Mouse (Mus musculus) cerebellum, adult 11 months (tissue): ENCODE data around the gene B020031M17Rik.
"Not testable (repeated sequence)": the region's sequence is repeated elsewhere in the genome, so short reads cannot be mapped to it uniquely, and the experiment has no call there.

ENCODE experiments used
- DNase-seq: peaks from one replicate; pipeline ENCODE4 v3.0.0; 2022

The B020031M17Rik gene

DNA sequence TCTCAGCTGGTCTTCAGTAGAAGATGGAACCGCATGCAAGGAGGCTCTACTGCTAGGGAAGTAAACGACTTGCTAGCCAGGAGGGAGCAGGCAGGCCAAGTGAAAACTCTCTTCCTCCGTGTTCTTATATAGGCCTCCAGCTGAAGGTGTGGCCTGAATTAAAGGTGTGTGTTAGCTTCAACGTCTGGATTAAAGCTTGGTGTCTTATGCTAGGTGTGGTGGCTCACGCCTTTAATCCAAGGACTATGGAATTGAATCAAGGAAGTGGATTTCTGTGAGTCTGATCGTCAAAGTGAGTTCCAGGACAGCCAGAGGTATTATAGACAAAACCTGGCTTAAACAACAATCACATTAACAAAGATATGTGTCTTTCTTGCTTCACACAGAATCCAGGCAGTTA, at the start of gene B020031M17Rik:
Gene B020031M17Rik (minus strand): TSS at position 101 of the 400 bp plus-strand sequence.
- not testable (repeated sequence) for DNase-seq

DNA sequence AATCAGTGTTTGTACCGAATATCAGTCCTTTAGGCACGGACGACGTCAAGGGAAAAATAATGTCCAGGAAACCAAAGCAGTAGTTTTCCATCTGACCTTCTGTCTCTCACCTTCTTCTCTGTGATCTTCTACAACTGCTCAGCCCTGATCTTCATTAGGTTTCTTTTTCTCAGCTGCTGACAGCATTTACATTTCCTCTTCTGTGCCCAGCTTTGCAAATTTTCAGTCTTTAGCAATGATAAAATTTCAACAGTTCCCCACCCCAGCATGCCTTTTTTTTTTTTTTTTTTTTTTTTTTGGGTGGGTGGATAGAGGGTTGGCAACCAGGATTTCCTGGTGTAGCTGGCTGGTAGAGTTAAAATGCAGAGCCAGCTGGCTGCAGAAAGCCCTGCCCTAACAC, 48.6 kb upstream of the B020031M17Rik start:
- DNase-seq = not testable (repeated sequence)

DNA sequence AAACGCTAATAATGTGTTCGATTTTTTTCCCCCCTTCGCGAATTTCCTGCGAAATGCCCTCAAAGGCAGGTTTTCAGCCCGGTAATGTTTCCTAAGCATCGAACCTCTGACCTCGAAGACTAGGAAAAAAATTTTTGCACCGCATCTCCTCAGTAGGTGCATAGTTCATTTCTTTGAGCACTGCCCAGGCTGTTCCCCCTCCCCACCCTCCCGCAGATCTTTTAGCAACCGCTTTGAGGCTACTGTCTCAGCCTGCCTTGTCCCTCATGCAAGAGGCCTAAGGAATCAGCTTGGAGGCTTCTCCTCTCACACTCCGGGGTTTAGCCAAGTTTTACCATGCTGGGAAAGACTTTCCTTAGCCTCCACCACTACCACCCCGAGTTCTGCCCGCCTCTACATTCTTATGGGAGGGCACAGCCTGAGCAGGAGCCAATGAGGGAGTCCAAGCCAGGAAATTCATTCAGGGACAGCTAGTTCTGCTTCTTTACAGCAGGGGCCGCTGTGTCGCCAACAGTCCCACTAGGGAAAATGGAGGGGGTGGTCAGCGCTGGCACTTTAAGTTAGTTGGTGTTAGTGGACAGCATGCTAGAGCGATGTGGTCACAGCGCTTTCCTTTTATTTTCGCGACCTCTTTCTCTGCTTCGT, 48.0 kb upstream of the B020031M17Rik start:
- DNase-seq = not testable (repeated sequence)

DNA sequence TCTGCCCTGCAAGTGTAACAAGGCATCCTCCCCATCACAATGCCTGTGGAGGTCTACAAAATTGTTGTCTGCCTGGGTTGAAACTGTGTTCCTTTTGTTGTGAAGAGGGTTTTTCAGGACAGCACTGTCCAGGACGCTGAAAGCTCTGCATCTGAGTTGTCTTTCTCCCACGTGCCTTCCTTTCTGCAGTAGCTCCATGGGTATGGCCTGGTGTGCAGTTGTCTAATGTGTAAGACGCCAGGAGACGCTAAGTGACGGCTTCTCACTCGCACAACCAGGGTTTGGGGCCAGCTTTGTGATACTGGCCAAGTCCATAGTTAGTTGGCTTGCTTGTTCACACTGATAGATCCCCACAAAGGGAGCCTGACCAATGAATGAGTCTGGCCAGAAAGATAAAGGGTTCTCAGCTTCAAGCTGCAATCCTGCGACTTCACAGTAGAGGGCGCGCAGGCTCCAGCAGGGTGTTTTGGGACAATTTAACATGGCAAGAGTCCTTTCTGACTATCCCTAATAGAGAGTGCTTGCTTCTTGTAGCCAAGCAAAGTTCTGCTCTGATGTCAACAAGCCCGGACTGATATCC, 41.4 kb upstream of the B020031M17Rik start:
- DNase-seq = not testable (repeated sequence)

DNA sequence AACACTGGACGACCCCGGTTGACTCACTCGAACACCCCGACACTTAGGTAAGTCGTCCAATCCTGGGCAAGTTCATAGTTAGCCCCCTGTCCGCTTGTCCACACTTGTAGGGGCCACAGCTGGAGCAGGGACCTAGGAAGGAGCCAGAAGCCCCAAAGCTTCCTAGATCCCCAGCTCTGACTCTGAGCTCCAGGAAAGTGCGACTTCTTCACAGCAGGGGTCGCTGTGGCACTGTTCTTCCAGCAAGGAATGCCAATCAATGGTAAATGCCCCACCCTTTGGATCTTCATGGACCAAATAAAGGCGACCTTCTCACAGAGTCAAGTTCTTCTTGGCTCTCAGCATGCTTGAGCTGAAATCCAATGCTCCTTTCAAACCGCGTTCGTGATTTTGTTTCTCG, 40.7 kb upstream of the B020031M17Rik start:
- not testable (repeated sequence) for DNase-seq

DNA sequence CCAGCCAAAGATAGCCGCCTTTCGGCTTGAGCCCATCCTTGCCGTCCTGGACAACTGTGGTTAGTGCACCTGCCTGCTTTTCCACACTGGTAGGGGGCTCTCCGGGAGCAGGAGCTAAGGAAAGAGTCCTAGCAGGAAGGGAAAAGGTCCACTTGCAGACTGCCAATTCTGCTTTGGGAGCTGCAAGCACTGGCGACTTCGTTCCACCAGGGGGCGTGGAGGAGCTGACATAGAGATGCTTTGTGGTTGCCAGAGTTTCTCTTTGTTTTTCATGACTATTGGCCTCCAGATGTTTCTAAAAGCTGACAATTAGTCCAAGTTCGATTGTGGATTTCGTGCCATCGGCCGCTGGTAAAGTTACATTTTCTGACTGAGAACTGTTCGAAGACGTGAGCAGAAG, 18.6 kb upstream of the B020031M17Rik start:
- DNase-seq = not testable (repeated sequence)

DNA sequence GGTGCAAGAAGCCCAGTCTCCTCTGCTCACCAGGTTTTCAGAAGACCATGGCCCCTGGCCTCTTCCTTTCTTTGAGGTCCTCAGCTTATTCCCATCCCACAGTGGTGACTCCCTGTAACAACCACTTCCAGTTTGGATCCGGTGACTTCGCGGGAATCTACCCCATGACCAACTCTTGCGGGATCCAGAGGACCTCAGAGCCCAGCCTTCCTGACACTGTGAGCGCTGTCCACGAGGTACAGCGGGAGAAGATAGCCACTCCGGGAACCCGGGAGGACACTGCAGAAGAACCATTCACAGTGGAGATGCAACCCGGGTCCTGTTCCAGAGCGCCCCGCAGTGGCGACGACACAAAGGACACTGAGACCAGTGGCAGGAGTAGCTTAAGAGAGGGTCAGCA, 17.6 kb upstream of the B020031M17Rik start:
- DNase-seq = not testable (repeated sequence)

DNA sequence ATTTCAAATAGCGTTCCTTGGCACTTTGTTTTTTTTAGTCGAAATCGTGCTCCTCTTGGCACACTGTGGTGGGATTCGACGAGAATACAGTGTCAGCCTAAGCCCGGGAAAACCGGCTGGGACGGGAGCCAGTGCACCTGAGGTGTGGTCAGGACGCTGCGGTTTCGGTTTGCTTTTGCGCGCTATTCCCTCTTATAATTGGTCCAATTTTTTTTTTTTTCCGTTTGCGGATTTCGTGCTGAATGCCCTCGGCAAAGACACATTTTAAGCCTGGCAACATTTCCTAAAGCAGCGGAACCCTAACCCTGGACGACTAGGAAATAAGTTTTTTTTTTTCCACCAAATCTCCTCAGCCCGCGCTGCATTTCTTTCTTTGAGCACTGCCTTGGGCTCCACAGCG, 15.4 kb upstream of the B020031M17Rik start:
- DNase-seq = not testable (repeated sequence)

DNA sequence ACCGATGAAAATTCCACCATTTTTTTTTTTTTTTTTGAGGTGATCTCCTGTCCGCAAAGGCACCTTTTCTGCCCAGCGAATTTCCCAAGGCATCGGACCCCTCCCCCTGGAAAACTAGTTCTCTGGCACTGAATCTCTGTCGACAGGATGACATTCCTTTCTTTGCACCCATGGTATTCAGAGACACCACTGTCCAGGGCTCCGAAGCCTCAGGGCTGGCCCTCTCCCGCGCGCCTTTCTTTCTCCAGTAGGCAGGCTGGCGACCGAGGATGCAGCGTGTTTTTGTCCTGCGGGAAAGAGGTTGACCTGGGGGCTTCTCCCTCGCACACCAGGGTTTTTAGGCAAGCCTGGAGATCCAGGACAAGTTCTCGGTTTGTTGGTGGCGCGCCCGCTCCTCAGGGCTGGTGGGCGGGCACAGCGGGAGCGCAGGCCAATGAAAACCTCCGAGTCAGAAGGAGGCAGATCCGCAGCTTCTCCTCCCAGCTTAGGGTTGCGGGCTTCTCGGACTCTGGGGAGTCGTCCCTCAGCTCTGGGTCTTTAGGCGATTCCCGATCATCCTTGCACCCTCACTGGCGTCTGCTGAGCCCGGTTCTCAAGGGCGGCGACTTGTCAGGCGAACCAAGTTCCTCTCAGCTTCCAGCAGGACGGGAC, 14.8 kb upstream of the B020031M17Rik start:
- DNase-seq = not testable (repeated sequence)

DNA sequence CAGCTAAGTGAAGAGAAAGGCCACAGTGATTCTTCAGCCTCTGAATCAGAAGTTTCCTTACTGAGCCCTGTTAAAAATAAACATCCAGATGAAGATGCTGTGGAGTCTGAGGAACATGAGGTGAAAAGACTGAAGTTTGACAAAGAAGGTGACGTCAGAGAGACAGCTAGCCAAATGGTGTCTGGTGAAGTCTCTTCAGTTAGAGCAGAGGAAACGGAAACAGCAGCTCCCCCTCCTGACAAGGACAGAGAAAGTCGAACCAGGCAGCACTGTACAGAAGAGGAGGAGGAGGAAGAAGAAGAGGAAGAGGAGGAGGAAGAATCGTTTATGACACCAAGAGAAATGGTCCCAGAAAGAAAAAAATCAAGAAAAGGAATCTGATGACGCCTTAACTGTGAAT, 12.2 kb upstream of the B020031M17Rik start:
- DNase-seq = not testable (repeated sequence)

DNA sequence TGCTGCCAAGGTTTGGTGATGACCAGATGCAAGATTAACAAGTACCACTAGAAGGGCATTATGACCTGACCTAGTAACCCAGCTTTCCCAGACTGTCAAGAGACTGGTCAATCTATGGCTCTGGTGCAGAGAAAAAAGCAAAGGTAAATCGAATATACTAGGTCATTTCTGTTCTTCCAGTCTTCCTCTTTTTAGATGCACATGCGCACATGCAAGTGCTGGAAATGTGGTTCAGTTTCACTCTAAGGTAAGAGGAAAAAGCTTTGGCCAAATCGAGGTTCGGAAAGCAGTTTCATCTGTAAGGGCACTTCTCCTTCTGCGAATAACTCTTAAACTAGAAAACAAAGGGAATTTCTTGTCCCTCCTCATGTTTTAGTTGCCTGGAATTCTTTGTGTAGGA, 5.0 kb upstream of the B020031M17Rik start:
- DNase-seq = not testable (repeated sequence)

DNA sequence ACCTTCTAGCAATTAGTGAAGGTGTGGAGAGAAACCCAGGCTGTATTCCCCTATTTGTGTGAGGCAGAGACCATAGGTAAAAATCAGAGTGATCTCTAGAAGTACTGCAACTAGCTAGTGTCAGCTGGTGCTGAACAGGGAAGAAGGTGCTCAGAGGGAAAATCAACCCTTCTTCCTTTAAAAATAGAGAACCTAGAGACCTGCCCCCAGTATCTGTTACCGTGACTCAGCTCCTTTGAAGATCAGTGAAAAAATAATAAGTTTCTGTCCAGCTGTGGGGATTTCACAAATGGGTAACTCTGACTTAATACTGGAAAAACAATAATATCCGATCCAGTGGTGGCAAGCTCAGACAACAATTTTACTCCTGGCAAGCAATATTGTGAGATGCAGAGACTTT, 4.5 kb upstream of the B020031M17Rik start:
- not testable (repeated sequence) for DNase-seq

DNA sequence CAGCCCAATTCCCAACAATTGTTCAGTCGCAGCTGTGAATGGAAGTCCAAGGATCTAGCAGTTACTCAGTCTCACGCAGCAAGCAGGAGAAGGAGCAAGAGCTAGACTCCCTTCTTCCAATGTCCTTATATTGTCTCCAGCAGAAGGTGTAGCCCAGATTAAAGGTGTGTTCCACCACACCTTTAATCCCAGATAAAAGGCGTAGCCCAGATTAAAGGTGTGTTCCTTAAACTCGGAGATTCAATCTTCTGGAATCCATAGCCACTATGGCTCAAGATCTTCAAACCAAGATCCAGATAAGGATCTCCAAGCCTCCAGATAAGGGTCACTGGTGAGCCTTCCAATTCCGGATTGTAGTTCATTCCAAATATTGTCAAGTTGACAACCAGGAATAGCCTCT, 21.4 kb downstream of the B020031M17Rik start, which contains the start of gene Gm21761:
Gene Gm21761 (minus strand): TSS at position 101 of the 400 bp plus-strand sequence.
- DNase-seq = not testable (repeated sequence)

DNA sequence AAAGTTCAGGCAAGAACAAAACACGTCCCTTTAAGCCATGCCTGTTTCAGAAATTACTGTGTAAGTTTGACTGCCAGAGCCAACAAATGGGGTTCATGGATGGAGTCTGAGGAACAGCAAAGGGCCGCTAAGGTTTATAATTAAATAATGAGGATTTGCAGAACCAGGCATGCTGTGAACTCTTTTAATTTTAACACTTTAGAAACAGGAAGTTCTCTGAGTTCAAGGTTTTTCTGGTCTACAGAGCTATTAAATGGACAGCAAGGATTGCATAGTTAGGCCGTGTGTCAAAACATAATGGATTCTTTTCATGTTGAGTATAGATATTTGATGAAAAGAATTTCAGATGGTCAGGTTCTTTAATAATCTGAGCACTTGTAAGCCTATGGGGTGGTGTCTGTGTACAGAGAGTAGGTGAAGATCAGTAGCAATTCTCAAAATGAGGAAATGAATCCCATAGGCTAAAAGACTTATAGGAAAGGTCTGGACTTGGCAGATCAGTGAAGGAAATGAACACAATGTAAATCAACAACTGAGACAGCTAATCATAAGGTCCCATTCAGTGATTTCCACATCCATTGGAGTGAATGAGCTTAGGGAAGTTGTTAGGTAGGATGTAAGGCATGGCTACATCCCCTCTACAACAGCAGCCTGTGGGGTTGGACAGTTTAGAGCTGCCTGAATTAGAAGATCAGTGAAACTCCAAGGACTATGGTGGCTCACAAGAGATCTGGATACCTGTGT, 25.8 kb downstream of the B020031M17Rik start:
- not testable (repeated sequence) for DNase-seq

DNA sequence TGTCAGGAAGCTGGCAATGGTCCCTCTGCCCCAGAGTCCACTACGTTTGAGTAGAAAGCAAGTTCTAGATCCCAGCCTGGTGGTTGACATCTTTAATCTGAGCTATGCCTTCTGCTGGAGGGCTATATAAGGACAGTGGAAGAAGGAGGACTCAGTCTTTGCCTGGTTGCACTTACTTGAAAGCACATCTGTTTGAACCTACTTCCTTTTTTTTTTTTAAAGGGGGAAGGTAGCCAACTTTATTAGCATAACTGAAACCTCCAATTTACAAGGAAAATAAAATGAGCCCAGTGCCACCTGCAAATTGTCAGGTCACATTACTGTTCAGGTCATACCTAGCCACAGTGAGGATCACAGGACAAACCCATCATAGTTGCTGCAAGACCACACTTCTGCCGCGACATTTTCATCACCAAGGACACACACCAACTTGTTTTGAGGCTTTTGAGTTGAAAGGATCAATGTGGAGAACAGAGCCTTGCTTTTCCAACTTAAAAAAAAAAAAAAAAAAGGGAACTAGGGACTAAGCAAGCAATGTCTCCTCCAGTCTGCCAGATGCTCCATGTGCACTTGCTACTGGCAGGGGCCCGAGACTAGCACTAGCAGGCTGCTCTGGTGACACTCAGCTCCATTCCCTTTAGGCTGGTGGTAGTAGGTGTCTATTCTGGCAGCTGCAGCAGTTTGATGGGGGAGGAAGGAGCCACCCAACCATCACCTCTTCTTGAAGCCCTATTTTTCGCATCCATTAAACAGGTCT, 33.5 kb downstream of the B020031M17Rik start:
- DNase-seq = not testable (repeated sequence)

DNA sequence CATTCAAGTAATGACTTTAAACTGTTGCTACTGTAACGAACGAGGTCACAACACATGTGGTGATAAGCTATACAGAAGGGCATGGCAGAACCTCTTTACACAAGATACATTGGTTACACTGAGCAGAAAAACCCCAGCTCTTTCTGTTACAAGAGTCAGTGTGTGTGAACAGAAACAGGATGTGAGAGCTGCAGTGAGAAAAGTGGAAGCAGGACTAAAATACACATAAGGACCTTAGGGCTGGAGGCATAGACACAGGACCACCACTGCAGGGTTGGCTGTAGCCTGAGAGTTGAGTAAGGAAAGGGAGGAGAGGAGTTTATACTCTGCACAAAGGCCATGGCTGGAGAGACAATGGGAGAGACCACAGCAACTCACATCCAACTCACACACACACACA, 34.2 kb downstream of the B020031M17Rik start:
- not testable (repeated sequence) for DNase-seq
